Mouse (Mus musculus) CD4-positive, CD25-positive, alpha-beta regulatory T cell, adult 2 months (primary cell): Measurements from ENCODE around the gene Mymx.
"Not testable (repeated sequence)": the region's sequence is repeated elsewhere in the genome, so short reads cannot be mapped to it uniquely, and the experiment has no call there.

ENCODE experiments used
- DNase-seq: peaks from one replicate; pipeline ENCODE4 v3.0.0-alpha.2; 2012; ENCODE audit warnings: low read depth, low spot score

The Mymx gene

DNA sequence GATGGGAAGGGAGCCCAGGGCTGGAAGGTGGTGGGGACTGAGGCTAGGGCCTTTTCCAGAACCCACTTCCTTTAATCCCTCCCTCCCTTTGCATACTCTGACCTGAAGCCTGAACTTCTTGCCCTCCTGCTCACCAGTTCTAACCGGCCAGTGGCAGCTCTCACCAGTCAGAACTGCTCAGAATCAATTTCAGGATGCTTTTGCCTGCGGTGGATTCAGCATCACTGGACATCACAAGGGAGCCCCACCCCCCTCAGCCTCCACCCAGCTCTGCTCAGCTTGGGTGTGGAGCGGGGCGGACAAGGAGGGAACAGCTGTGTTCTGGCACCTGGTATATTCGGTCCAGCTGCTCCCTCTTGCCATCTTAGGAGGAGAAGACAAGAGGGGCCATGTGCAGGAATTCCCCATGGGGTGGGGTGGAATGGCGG lies at the start of gene Mymx:
Mymx (minus strand) TSS at position 226 of the 428 bp plus-strand sequence.
- DNase-seq, result no peak

DNA sequence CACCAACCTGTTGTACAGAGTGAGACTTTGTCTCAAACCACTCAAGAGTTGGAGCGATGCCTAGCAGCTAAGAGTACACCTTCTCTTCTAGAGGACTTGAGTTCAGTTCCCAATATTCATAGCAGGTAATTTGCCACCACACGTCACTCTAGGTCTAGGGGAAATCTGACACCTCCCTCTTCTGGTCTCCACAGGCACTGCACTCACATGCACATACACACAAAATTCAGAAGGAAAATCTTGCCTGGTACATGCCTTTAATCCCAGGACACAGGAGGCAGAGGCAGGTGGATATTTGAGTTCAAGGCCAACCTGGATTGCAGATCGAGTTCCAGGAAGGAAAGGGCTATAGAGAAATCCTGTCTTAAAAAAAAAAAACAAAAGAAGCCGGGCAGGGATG lies 42.3 kb upstream of the Mymx start:
- DNase-seq, result peak; percentile 24

DNA sequence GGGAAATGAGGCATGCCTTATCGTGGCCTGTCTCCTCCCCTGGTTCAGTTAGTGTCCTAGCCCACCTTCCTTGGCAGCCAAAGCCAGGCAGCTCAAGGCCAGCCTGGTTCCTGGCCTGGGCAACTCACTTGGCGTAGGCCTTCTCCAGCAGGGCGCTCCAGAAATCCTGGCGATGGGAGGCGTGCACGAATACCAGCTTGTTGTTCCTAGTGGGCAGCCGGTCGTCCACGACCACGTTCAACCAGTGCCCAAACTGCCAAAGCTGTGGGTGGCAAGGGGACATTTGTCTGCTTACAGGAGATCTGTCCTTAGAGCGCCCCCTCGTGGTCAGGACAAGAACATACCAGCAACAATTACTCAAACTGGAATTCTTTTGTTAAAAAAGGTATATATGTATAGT lies 40.8 kb upstream of the Mymx start:
- peak; percentile 83 for DNase-seq

DNA sequence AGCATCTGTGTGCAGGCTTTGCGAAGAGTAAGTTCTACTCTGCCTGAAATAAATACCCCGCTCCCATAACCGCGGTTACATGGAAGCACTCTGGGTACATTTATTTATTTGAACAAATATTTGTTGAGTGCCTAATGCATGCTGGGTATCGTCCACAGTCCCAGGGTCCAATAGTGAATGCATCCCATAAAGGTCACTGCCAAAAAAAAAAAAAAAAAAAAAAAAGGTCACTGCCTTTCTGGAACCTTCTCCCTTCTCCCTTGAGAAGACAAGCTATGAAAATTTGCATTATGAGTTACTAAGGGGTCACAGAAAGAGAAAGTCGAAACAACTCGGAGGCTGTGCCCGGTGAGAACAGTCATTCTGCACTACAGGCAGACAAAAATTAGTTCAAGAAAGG lies 40.1 kb upstream of the Mymx start:
- no peak for DNase-seq

DNA sequence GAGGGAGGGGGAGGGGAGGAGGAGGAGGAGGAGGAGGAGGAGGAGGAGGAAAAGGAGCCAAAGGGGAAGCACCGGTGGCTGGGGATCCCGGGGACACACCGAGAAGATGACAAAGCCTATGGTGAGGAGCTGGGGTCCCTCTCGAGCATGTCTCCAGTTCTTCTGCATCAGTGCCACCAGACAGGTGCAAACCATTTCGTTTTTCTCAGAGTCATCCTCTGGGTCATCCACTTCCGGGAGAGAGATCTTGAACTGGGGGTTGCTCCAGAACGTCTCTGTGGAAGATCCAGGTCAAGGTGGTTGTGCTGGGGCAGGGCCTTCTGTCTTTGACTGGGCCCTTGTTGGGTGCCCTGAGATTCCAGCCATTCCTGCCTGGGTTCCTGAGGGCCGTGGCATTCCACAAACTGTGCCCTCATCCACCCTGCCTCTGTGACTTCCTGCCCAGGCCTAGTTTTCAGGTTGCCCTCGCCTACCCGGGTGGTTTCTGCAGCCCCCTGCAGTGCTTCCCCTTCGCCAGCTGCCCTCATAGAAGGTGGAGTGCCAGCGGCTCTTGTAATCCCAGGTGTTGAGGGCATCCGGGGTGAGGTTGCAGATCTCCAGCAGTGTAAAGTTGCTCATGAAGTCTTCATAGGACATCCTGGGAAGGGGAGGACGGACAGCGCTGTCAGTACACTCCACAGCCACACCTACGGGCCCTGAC lies 36.8 kb upstream of the Mymx start:
- no peak for DNase-seq

DNA sequence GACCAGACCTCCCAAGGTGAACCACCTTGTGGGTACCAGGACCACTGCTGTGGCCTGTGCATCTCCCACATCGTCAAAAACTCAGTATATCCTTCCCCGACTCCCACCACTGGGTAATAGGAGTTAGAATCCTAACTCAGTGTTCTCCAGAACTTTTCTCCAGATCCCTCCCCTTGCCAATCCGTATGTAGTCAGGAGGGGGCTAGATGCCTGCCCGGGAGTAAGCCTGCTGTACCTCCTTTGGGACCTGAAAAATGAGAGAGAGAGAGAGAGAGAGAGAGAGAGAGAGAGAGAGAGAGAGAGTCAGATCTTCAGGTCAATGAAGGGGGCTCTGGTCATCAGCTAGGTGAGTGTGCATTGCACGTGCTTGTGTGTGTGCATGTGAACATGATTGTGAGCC lies 32.1 kb upstream of the Mymx start:
- DNase-seq, result no peak

DNA sequence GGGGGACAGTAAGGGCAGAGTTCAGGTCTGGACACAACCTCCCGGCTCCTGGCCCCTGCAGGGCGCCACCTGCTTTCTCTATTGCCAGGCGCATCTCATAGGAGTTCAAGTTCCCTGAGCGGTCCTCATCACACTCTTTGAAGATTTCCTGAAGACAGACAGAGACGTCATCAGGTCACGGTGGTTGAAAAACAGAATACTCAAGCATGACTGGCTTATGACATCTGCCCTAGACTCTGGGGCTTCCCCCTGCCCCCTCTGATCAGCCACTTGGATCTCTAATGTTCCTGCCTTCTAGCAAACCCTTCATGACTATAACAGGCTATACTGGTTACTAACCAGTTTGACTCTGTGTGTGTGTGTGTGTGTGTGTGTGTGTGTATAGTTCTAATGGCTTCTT lies 30.0 kb upstream of the Mymx start:
- peak; percentile 76 for DNase-seq

DNA sequence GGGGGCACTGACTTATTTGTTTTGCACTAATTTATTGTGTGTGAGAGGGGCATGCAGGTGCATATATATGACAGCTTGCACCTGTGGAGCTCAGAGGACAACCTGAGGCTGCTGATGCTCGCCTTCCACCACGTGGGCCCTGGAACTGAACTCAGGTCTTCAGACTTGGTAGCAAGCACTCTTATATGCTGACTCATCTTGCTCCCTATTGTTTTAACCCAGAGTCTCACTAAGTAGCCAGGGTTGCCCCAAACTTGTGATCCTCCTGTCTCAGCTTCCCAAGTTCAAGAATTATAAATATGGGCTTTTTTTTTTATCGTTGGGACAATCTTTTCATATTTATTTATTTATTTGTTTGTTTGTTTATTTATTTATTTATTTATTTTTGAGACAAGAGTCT lies 29.1 kb upstream of the Mymx start:
- DNase-seq, result no peak

DNA sequence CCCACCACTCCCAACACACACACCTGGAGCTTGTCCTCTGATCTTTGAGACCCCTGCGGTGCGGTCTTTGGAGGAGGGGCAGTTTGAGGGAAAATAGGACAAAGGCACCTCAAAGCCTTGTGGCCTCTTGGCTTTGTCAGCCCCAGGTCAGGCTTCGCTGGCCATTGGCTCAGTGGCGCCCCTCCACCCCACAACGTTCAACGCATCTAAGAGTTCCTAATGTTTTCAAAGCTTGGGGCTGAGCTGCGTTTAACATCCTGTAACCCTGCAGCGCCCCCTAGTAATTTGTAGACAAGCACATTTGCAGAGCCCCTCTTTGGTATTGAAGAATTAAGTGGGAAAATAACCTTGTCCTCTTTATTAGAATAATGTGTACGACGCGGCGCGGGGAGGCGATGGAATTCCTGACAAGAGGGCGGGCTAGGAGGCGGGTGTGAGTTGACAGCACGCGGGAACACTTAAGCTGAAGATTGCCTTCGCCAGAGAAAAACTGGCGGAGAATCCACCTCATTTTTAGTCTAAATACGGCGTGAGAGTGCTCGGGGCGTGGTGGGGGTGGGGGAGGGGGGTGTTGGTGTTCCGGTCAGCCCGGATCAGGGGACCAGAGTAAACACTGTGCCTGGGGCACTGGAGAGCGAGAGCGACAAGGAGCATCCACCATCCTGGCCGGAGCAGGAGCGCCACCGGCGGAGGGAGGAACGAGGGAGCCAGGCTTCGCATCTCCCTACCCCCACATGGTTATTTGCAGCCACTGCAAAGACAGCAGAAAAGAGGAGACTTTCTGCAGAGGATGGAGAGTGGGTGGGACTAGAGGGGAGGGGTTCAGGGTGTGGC lies 28.2 kb upstream of the Mymx start:
- DNase-seq, result peak; percentile 82

DNA sequence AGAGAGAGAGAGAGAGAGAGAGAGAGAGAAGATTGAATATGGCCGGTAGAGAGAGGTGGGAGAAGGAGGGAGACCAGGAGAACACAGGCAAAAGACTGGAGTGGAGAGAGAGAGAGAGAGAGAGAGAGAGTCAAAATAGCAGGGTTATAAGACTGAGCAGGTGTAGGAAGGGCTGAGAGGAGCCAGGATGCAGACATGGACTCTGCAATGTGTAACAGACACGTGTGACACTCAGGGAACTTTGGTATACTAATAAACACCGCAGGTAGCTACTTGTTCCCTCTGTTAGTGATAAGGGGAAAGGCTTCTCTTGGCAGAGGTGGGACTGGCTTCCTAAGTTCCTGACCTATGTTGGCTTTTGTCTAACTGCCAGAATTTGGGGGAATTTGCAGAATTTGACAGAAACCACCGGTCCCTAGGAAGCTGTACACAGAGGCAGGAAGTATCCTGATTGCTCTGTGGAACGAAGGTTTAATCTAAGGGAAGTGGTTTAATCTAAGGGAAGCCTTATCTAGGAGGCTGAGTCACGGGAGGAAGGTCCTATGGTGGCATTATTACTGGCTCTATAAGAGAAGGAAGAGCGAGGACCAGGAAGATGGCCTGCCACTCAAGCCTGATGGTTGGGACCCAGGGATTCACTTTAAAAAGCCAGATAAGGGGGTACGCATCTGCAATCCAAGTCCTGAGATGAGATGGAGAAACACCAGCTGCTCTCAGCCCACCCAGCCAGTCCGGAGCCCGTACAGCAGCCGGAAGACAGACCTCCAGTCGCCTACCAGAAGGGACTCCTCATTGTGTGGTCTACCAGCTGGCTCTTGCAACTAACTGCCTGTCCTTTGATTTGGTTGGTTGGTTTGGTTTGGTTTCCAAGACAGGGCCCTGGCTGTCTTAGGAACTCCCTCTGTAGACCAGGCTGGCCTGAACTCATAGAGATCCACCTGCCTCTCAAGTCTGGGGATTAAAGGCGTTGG lies 27.3 kb upstream of the Mymx start:
- peak; percentile 16 for DNase-seq

DNA sequence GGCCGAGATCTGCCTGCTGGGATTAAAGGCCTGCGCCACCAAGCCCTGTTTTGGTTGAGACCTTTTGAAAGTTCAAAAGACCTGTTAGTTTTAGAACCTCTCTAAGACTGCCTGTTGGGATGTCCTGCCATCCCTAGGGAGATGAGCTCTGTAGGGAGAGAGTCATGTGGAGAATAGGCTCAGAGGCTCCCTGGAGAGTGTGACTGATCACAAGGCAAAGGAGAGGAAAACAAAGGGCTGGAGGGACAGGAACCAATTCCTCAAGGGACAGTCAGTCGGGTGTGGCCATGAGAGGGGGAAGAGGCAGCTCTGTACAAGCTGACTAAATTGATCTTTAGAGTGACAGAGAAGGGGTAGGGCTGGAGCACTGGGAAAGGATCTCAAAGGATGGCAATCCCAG lies 26.3 kb upstream of the Mymx start:
- no peak for DNase-seq

DNA sequence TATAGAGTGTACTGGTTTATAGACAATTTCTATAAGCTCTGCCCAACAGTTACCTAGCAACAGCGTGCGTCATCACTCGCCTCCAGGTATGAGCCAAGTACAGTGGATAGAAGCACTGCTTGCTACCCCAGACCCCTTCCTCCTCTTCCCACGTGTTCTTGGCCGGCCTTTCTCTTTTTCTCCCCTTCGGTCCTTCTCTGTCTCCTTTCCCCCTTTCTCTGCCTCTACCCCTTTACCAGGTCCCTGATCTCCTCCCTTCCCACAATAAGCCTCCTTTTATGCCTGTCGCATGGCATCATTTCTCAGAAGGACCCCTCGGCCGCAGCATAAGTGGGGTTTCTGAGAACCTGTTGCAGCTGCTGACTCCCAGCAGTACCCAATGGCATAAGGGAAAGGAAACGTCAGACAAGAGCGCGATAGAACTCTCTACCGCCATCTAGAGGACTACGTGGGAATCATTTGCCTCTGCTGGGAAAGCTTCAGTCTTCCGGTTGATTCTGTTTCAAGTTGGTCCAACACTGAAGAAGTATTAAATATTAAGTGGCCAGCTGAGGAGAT lies 24.8 kb upstream of the Mymx start:
- DNase-seq, result peak; percentile 92

DNA sequence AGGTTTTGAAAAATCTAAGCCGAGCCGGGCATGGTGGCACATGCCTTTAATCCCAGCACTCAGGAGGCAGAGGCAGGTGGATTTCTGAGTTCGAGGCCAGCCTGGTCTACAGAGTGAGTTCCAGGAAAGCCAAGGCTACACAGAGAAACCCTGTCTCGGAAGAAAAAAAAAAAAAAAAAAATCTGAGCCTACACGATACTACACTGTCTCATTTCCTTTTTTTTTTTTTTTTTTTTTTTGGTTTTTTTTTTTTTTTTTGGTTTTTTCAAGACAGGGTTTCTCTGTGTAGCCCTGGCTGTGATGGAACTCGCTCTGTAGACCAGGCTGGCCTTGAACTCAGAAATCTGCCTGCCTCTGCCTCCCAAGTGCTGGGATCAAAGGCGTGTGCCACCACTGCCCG lies 21.5 kb upstream of the Mymx start:
- not testable (repeated sequence) for DNase-seq

DNA sequence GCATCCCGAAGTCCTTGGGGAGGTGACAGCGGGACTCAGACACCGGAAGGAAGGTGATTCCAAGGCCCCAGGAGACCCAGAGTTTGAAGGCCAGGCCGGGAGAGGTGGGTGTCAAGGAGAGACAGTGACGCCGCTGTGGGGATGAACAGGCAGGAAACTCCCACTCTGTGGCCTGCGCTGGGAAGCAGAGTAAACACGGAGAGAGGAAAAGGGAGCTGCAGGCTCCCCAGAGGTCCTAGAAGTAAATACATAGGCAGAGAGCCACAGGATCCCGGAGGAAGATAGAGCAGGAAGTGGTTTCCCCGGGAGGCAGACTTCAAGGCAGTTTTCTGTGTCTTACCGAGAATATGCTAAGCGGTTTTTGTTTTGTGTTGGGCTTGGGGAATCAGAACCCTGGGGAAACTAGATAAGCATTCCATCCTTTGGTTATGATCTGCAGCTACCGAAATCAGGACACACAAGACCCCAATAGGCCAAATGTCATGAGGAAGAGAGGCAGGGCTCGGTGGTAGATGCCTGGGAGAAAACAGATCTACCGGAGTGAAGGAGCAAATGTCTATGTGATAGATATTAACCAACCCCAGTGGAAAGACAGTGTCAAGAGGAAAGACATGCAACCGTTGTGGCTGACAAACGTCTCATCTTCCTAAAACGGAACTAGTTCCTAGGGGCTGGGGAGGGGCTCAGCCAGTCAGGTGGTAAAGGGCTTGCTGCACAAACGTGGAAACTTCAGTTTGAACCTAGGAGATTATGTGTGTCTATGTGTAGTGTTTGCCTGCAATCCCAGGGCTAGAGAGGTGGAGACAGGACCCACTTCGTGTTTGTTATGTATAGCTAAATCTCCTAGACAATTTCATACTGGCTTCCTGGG lies 17.7 kb upstream of the Mymx start:
- DNase-seq, result peak; percentile 58

DNA sequence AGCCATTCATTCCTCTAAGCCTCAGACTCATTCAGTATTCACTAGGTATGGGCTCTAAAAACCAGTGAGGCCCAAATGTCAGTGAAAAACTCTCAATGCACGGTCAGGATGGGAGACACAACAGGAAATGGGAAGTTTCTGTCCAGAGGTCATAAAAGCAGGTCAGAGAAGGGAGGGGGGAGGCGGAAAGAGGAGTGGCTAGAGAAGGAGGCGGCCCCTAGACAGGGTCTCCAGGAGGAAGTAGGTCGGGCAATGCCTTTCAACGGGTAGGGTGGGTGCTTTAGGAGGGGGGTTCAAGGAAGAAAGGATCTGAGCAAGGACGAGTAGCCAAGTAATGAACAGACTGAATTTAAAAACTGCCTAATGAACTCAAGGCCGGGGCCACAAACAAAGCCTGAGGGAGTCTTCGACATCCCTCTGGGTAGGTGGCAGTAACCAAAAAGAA lies 17.1 kb upstream of the Mymx start:
- peak; percentile 44 for DNase-seq

DNA sequence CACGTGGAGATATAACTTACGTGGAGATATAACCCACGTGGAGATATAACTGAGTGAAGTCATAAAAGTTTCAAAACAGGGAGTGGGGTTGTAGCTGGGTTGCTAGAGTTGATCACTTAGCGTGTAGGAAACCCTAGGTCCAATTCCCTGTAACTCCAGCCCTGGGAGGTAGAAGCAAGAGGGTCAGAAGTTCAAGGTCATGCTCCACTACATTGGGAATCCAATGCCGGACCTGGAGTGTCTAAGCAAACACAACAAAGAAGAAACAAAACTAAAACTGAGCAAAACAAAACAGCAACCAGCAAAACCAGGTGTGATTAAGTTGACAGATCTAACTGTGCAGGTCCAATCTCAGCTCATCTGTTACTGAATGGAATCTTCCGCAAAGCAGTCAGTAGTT lies 15.8 kb upstream of the Mymx start:
- DNase-seq, result no peak

DNA sequence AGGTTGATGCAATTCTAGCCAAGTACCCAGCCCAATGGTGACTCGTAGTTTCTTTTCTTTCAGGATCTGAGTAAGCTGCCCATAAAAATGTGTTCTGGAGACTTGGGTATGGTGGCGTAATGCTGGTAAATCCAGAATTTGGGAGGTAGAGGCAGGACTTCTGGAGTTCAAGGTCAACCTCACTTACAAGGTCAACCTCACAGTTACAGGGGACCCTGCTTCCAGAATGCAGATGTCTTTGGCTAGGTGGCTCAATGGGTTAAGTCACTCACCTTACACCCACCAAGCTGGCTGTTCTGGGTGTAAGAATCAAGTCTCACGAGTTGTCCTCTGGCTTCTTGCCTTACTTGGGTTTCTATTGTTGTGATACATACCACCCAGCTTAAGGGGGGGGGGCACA lies 14.8 kb upstream of the Mymx start:
- no peak for DNase-seq

DNA sequence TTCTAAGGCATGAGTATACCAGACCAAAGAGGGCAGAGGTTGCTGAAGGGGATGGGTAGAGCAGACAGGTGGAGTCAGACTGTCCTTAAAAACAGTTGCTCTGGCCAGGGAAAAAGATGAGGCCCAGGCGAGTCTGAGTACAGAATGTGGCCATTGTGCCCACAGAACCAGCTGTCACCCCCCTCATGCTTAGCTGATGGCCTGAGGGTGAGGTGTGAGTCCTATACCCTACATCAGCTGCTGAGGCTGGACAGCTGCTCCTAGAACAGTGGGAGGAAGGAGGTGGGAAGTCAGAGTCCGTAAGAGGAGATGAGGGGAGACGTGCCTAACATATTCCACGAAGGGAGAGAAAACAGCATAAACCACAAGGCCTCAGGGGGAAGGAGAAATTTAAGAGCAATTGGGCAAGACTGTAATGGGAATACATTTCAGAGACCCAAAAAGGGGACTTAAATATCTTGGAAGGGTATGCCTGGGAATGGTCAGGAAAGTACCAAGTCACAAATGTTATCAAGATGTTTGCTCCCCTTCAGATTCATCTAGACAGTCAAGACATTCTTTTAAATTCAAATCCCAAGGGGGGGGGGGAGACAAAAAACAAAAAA lies 14.2 kb upstream of the Mymx start:
- no peak for DNase-seq

DNA sequence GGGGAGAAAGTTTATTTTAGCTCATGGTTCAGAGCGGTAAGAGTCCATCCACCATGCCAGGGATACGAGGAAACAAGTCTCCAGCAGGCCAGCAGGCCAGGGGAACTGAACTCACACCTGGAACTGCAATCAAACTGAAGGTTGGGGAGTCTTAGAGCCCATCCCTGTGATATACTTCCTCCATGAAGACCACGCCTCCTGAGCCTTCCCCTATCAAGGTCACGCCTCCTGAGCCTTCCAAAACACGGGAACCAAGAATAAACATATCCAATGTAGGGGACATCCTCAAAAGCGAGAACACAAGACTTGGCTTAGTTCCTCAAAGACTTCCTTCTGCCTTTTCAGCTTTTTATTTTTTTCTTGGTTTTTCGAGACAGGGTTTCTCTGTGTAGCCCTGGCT lies 11.0 kb upstream of the Mymx start:
- no peak for DNase-seq

DNA sequence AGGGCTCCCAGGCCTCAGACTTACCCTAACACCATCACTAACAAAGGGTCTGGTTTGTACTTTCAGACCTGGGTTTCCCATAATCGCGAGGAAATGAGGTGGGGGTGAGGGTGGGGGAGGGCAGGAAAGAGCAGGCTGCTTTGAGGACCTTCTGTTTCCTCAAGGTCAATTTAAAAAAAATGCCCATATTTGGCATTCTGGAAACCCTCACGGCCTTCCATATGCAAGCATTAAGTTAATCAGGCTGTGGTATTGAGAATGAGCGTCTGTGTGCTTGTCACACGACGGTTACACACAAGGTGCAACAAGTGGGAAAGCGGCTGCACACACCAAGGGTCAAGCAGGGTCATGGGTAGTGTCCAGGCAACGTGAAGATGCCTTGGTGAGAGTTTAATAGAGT lies 10.1 kb upstream of the Mymx start:
- no peak for DNase-seq
